Mouse (Mus musculus) megakaryocyte, embryonic 14.5 days (primary cell): Measurements from ENCODE around the gene Atp5d.

ENCODE experiments used
- FLI1 ChIP-seq: IDR thresholded peaks from 2 replicates; pipeline ENCODE4 v1.6.1; 2012; ENCODE audit warnings: low read length, inconsistent platforms, mixed read lengths
- GATA1 ChIP-seq: IDR thresholded peaks from 3 replicates; pipeline ENCODE4 v1.6.1; 2012; ENCODE audit warnings: mixed read lengths, low read length, inconsistent platforms, borderline replicate concordance

GRCm38 (mm10) chr10:80162716-80163299 is 24.4 kb downstream of the Atp5d start:
- TF ChIP-seq GATA1 = no peak
- TF ChIP-seq FLI1 = no peak
